Mouse (Mus musculus) kidney, postnatal 0 days (tissue): ENCODE results near the gene Ccdc22. TPM values are rescaled to one million over a fixed set of nuclear protein-coding genes. Genes with fewer than 3 reads are reported as not detected.

ENCODE experiments used
- ATAC-seq: fragments of 200-750 bp; cut with Nextera tagmentation; replicated peaks from 2 replicates; pipeline ENCODE4 v1.8.0; 2017; ENCODE audit warnings: low read depth, moderate number of reproducible peaks, moderate TSS enrichment, moderate library complexity; ENCODE audit not compliant: low FRiP score
- DNase-seq: peaks from one replicate; pipeline ENCODE4 v3.0.0-alpha.2; 2016; ENCODE audit warnings: low spot score
- H3K27ac ChIP-seq: fragments of 300-500 bp; sonication (generic); 2 replicates; pipeline ENCODE4 v1.5.1; 2014; ENCODE audit warnings: mild to moderate bottlenecking
- H3K27me3 ChIP-seq: fragments of 300-500 bp; sonication (generic); 2 replicates; pipeline ENCODE4 v1.6.1; 2014; ENCODE audit warnings: low read length, mixed read lengths; ENCODE audit not compliant: insufficient read depth
- H3K36me3 ChIP-seq: fragments of 300-500 bp; sonication (generic); 2 replicates; pipeline ENCODE4 v1.6.1; 2014; ENCODE audit warnings: low read length, mixed read lengths; ENCODE audit not compliant: insufficient read depth
- H3K4me1 ChIP-seq: fragments of 300-500 bp; sonication (generic); replicated peaks from 2 replicates; pipeline ENCODE4 v1.6.1; 2014; ENCODE audit warnings: antibody characterized with exemption, low read length, mixed read lengths; ENCODE audit not compliant: insufficient read depth
- H3K4me2 ChIP-seq: fragments of 300-500 bp; sonication (generic); 2 replicates; pipeline ENCODE4 v1.6.1; 2014; ENCODE audit warnings: mild to moderate bottlenecking, low read length, moderate library complexity, mixed read lengths
- H3K4me3 ChIP-seq: fragments of 300-500 bp; sonication (generic); replicated peaks from 2 replicates; pipeline ENCODE4 v1.5.1; 2014; ENCODE audit warnings: low read depth, low read length
- H3K9ac ChIP-seq: fragments of 300-500 bp; sonication (generic); 2 replicates; pipeline ENCODE4 v1.6.1; 2014; ENCODE audit warnings: low read depth, low read length
- H3K9me3 ChIP-seq: fragments of 300-500 bp; sonication (generic); replicated peaks from 2 replicates; pipeline ENCODE4 v1.6.1; 2016; ENCODE audit warnings: low read length, inconsistent platforms, mixed read lengths
- CTCF ChIP-seq: IDR thresholded peaks from 2 replicates; pipeline ENCODE4 v1.5.1; 2016; ENCODE audit warnings: antibody characterized with exemption, low read depth, mild to moderate bottlenecking, moderate library complexity
- WGBS: fragments of 180-500 bp; shearing (Covaris S2); extraction: QIAGEN DNeasy Blood & Tissue Kit; methylation state at CpG from one replicate; pipeline ENCODE4 v1.1.7; 2014; 5-methylcytosine and 5-hydroxymethylcytosine counted together
- polyA plus RNA-seq: library from polyadenylated mRNA; unstranded; fragments of >200 nt; fragmentation: Nextera tagmentation; extraction: Ambion mirVana; gene quantifications from 2 replicates; pipeline ENCODE4 v1.2.1, GENCODE M21; 2015

Gene Ccdc22
- polyA plus RNA-seq, 1 experiment from 2014 or later = 27.8 TPM

DNA sequence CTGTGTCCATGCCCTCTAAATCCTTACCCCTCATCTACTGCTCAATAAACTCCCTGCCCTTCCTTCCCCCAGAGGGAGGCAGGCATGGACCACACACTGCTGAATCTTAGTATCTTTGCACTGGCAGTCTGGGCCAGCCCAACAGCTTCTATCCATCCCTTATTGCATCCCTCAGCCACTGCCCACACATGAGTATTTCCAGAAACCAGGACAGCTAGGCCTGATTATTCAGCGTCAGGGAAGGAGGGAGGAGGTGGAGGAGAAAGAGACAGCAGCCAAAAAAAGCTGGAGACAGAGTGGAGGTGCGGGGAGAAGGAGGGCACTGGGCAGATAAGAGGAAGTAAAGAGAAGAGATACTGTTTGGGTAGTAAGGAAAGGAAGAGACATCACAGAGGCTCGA lies 29.8 kb upstream of the Ccdc22 start:
- H3K9me3 ChIP-seq = no peaks in the 10 kb centered on the region
- no peak for TF ChIP-seq CTCF
- H3K9ac ChIP-seq = no peak overlapping the region
- no peaks in the 10 kb centered on the region for H3K4me1 ChIP-seq
- ATAC-seq = no peak
- H3K4me2 ChIP-seq = no peak overlapping the region
- WGBS = 74% methylated on average over 3 of the region's 3 CpGs
- H3K4me3 ChIP-seq = no peak overlapping the region
- H3K27me3 ChIP-seq = no peaks in the 10 kb centered on the region
- H3K27ac ChIP-seq = no peak overlapping the region
- DNase-seq = no peak
- no peaks in the 10 kb centered on the region for H3K36me3 ChIP-seq

DNA sequence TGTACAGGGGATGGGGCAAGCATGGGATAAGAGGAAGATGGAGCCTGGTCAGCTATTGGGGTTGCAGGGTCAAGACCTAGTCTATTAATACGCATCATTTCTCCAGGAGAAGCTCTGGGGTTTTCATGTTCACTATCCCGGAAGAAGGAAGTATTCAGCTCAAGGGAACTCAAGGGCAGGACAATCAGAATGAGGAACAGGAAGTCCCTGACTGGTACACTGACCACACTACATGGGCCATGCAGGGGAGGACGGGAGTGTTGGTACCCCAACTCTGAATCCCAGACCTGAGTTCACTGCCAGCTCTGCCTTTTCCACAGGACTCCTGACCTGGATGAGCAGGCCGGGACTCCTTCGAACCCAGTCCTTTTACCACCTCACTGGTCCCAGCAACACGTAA lies 27.2 kb upstream of the Ccdc22 start:
- H3K27ac ChIP-seq = no peak overlapping the region
- WGBS = 82% methylated on average over 6 of the region's 6 CpGs
- no peaks in the 10 kb centered on the region for H3K27me3 ChIP-seq
- no peak overlapping the region for H3K4me3 ChIP-seq
- H3K9ac ChIP-seq = no peak overlapping the region
- no peaks in the 10 kb centered on the region for H3K36me3 ChIP-seq
- no peaks in the 10 kb centered on the region for H3K9me3 ChIP-seq
- no peaks in the 10 kb centered on the region for H3K4me1 ChIP-seq
- H3K4me2 ChIP-seq = no peak overlapping the region
- TF ChIP-seq CTCF = no peak
- DNase-seq (no peak), ATAC-seq (no peak)

DNA sequence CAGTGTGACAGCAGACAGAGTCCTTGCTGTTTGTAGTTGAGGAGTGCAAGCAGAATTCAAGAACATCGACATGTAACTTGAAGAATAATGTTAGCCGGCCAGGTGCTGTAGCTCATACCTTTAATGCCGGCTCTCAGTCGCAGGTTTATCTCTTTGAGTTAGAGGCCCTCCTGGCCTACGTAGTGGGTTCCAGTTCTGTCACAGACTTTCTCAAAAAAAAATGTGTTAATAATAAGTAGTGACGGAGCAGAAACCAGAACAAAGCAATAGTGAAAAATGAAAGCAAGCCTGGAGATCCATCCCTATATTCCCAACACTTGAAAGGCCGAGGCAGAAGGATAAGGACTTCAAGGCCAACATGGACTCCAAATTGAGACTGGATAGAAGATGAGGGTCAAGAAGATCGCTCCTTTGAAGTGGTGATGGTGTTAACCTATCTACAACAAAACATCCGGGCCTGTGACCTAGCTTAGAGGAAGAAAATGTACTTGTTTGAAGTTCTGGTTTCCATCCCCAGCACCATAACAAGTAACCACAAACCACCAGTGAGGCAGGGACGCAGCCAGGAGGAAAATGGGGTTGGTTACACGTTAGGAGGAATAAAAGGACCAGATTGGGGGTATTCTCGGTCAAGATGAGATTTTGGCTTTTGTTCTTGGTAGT lies 12.7 kb upstream of the Ccdc22 start:
- 78% methylated on average over 12 of the region's 12 CpGs for WGBS

DNA sequence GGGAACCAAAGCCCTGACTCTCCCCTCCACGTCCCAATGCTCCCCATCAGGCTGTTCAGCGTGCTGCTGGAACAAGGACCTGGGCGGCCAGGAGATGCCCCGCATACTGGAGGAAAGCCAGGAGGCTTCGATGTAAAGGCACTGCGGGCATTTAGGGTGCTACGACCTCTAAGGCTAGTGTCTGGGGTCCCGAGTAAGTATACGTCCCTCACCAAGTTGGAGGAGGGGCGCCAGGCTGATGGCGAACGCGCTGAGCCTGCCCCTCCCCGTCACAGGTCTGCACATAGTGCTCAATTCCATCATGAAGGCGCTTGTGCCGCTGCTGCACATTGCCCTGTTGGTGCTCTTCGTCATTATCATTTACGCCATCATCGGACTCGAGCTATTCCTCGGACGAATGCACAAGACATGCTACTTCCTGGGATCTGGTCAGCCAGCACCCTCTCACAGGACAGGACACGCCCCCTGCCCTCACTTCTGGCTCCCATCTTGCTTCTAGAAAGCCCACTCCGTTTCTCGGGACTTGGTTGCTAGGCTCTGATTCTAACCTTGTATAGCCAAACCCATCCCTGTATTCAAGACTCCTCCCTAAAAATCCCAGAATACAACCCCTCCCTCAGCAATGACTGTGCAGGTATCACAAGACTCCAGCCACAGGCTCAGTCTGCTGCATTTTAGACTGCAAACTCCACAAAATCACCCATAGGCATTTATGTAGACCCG lies 5.4 kb upstream of the Ccdc22 start:
- no peak overlapping the region for H3K27ac ChIP-seq
- no peak for ATAC-seq
- 0 out of 2 replicates have a peak overlapping the region, but pooled peaks have one; percentile 37 for H3K9ac ChIP-seq
- TF ChIP-seq CTCF = no peak
- 33% methylated on average over 26 of the region's 26 CpGs for WGBS
- H3K36me3 ChIP-seq = no peaks in the 10 kb centered on the region
- no peaks in the 10 kb centered on the region for H3K27me3 ChIP-seq
- peak; percentile 2 for DNase-seq
- peak overlapping the region; percentile 28 for H3K4me3 ChIP-seq
- no peaks in the 10 kb centered on the region for H3K9me3 ChIP-seq
- H3K4me2 ChIP-seq = peak overlapping the region; percentile 61
- H3K4me1 ChIP-seq = no peaks in the 10 kb centered on the region

More for the DNA sequence above, 12.7 kb upstream of the Ccdc22 start:
- Histone ChIP-seq H3K27ac (no peak overlapping the region), H3K9me3 (no peaks in the 10 kb centered on the region), H3K36me3 (no peaks in the 10 kb centered on the region), H3K4me1 (no peaks in the 10 kb centered on the region), H3K9ac (no peak overlapping the region), H3K4me3 (no peak overlapping the region), H3K27me3 (no peaks in the 10 kb centered on the region), H3K4me2 (no peak overlapping the region)
- ATAC-seq = no peak
- DNase-seq = no peak
- TF ChIP-seq CTCF = no peak

DNA sequence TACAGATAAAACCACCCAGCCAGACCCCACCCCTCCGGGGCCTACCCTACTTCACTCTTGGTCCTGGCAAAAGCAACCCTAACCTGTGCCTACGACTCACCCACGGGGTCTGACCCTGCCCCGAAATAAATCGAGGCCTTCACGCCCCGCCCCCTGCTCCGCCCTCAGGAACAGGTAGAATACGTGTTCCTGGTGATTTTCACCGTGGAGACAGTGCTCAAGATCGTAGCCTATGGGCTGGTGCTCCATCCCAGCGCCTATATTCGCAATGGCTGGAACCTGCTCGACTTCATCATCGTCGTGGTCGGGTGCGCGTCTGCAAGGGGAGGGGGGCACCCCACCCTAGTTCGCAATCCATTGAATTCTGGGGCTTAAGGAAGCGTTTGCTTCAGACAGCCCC lies 4.7 kb upstream of the Ccdc22 start:
- Histone ChIP-seq H3K9ac (no peak overlapping the region), H3K9me3 (no peaks in the 10 kb centered on the region), H3K27ac (no peak overlapping the region), H3K36me3 (no peaks in the 10 kb centered on the region), H3K4me3 (peak overlapping the region; percentile 28), H3K4me2 (peak overlapping the region; percentile 61), H3K27me3 (no peaks in the 10 kb centered on the region), H3K4me1 (no peaks in the 10 kb centered on the region)
- no peak for DNase-seq
- ATAC-seq = no peak
- WGBS = 33% methylated on average over 21 of the region's 21 CpGs
- TF ChIP-seq CTCF = no peak

DNA sequence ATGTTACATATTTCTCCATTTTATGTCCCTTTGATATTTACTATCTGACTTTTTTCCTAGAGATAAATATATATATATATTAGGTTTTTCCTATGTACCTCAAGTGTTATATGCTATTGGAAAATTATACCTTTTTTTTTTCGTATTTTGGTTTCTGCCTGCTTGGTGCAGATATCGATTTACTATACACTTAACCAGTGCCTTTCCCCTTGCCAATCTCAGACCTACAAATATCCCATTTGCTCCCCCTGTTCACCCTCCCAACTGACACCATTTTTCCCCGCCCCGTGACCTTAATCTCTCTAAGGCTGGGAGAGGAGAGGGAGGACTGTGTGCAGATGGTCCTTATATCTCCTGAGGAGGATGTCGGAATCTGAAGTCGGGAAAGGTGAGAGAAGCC lies 1.5 kb upstream of the Ccdc22 start, which contains the start of gene Cacna1f:
Gene Cacna1f, plus strand, starts transcription at position 301 of the 400 bp plus-strand sequence.
- no peak within 1 kb of the TSS for H3K4me2 ChIP-seq
- no peak for TF ChIP-seq CTCF
- ATAC-seq = no peak
- WGBS = 70% methylated on average over 6 of the region's 6 CpGs
- no peak within 1 kb of the TSS for H3K9ac ChIP-seq
- H3K4me1 ChIP-seq = no peaks in the 10 kb centered on the region
- H3K27me3 ChIP-seq = no peaks in the 10 kb centered on the region
- DNase-seq = no peak
- no peak within 1 kb of the TSS for H3K27ac ChIP-seq
- H3K9me3 ChIP-seq = no peaks in the 10 kb centered on the region
- no peak within 1 kb of the TSS for H3K4me3 ChIP-seq
- no peaks in the 10 kb centered on the region for H3K36me3 ChIP-seq
